Mouse (Mus musculus) monocyte, adult 2 months (primary cell): ENCODE data around the gene Trp53tg5.

Experiments used
- DNase-seq, 2 experiments: peaks; one replicate each; pipeline ENCODE4 v3.0.0; 2022; ENCODE audit warnings: low spot score in 2 of 2, low read depth in 1 of 2

Gene Trp53tg5

DNA sequence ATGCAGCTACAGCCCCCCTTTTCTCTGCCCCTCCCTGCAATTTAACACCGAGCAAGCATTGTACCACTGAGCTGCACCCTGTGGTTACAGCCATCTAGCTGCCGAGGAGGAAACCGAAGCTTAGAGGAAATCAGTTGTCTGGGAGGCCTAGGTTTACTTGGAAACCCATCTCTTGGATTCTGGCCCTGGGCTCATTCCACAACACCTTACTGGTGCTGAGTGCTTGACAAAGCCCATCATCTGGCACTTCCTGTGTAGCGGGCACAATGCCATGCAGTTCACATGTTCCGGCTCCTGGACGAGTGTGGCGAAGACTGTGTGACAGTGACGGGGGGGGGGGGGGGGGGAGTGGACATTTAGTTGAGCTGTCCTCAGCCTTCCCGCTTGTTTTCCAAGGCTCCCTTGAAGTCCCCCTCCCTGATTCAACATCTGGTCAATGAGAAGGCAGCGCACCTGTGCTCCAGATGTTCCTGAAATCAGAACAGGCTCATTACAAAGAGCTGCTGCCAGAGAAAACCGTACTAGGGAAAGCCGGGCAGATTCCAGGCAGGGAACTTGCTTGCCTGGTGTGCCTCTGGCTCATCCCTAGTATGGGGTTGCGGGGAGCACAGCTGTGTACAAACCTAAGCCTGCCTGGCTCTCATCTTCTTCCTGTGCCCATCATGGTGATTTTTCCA, 21.4 kb downstream of the Trp53tg5 start:
- DNase-seq: no peak

DNA sequence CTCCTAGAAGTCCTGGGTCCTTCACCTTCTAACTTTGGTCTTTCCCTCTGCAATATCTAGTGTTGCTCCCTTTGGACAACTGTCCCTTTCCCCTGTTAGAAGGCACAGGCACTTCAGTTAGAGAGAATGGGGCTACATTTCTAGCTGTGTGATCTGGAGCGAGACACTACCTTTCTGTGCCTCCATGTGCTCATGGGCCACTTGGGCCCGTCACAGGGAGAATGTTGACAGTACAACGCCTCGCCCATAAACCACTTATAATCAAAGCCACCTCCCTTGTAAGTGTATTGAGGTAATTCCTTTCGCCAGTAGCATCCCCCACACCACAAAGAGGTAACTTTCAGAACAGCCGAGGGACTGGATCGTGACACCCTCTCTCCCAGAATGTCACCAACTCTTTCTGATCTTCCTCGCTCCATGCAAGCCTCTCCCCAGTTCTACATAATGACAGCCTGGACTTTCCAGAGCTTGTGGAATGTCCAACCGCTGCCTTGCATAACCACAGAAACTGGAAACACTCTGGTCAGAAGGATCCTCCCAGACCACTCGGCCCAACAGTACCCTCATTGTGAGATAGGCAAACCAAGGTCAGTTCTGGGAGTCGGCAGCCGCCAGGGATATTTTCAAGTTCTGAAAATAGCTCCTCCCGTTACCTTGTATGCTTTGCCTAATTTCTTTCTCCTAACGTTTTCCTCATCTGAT, 24.0 kb downstream of the Trp53tg5 start:
- no peak for DNase-seq

DNA sequence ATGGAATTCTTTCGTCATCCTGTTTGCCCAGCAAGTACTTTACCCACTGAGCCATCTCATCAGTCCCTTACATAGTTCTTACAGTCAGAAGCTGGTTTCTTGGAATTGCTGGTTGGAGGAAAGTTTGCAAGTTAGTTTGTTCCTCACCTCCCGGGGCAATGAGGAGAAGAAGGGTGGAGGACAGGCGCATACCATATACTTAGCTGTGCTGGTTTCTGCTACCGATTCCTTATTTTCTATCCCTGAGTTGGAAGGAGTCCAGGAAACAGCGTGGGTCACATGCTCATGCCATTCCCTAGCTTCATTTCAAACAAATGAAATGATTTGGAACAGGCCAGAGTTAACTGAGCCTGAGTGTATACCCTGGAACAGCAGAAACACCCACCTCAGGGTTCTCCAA, 24.6 kb downstream of the Trp53tg5 start:
- DNase-seq: no peak

- DNase-seq: no peak
These were observed 25.4 kb downstream of the Trp53tg5 start for GRCm38 (mm10) chr2:164448140-164448539.

- no peak for DNase-seq
These were observed 27.4 kb downstream of the Trp53tg5 start for GRCm38 (mm10) chr2:164446086-164446469.

- DNase-seq: no peak
These were observed 28.0 kb downstream of the Trp53tg5 start for GRCm38 (mm10) chr2:164445399-164446085.

DNA sequence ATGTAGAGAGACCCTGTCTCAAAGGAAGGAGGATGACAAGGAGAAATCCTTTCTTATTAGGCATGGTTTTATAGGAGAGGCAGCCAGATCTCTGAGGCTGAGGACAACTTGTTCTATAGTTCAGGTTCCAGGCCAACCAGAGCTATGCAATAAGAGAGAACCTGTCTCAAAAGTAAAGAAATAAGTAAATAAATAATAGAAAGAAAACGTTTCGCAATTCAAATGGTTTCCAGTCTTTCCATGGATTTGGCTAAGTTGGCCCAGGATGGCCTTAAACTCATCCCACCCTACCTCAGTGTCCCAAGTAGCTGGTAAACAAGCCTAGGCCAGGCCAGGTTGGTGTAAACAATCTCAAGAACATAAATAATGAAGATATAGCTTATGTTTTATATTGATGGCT, 28.8 kb downstream of the Trp53tg5 start:
- no peak for DNase-seq

DNA sequence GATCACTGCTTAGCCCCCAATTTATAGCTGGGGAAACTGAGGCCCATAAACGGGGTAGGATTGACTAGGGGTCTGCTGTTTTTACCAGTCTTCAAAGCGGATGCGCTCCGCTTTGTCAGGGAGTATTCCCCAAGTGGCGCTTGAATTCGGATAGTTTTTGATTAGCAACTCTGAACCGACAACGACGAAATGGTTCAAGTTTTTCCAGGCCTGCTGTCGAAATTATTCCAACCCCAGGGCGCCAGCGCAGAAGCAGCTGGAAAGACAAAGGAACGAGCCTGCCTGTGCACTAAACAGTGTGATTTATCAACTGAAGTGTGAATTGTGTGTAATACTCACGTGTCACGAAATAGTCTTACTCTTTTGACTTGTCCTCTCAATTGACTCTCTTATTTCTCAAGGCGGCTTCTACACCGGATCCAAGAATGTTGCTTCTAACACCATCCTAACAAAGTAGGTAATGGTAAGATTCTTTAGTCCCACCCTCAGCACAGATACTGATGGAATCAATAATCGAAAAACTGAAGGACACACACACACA, 30.0 kb downstream of the Trp53tg5 start, which contains the start of gene Sdc4:
TSS of gene Sdc4 (minus strand) at position 428 of the 541 bp plus-strand sequence.
- no peak for DNase-seq

DNA sequence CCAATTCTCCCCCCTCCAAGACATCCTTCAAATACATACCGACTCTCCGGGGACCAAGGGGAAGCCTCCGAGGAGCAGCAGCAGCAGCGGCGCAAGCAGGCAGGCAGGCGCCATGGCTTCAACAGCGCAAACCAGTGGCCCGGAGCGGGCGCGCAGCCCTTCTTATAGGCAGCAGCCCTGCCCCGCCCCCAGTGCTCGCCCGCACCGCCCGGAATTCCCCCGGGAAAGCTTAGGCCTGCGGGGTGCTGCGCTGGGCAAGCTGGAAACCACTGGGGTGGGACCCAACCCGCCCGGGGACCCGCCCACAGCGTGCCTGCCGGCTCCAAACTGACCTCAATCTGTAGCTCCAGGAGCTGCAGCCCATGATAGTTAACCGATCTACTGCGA, 30.5 kb downstream of the Trp53tg5 start:
- peak in 1 of 2 experiments; percentile 33 for DNase-seq

- no peak for DNase-seq
These were observed 31.0 kb downstream of the Trp53tg5 start for GRCm38 (mm10) chr2:164442315-164443050.

DNA sequence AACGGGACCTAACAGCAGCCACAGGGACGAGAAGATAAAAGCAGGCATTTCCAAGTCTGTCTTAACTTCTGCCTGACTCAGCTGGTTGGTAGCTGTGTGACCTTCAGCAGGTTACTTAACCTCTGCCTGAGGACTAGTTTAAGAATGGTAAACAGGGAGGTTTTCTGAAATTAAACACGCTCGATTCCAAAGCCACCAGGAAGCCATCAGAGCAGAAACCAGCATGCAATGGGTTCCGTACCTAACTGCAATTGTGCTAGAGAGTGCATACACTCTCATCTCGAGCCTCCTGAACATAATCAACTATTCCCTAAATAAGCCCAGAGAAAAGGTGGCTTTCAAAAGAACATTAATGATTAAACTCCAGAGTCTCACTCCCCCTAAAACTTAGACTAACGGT, 31.8 kb downstream of the Trp53tg5 start:
- no peak for DNase-seq

GRCm38 (mm10) chr2:164441155-164441554, 32.4 kb downstream of the Trp53tg5 start:
- peak in 1 of 2 experiments; percentile 17 for DNase-seq

- no peak for DNase-seq
These were observed 33.2 kb downstream of the Trp53tg5 start for GRCm38 (mm10) chr2:164440314-164440713.

DNA sequence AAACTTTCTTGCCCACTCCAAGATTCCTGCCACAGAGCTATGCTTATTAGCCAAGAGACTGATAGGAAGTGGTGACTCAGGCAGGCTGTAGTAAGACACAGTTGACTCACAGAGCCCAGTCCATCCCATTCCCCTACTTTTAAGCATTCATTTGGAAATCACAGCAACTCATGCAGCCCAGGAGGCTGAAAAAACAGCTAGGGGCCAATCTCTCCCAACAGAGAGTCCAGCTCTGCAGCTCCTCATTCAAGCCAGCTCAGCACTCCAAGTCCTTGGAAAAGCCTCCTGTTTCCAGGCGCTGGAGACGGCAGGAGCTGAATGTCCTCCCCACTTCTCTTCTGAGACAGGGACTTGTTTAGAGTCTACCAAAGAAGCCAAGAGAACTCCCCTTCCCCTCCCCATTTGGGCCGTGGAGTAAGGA, 34.5 kb downstream of the Trp53tg5 start:
- no peak for DNase-seq

- DNase-seq: no peak
These were observed 35.3 kb downstream of the Trp53tg5 start for GRCm38 (mm10) chr2:164438257-164438656.

DNA sequence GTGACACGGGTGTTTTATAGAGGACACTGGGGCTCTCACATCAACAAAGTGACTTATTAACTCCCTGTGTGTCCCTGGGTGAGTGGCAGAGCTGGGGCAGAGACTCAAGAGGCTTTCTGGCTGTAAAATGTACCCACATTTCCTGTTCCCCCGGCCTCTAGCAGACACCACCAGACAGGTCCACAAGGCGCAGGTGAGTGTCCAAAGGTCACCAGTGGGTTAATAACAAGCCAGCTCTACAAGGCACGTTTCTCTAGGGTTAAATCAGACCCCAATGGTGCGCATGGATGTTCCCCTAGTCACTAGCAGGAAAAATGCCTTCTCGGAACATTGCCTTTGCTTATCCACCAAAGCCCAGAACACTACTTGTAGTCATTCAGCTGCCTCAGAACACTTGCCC, 35.8 kb downstream of the Trp53tg5 start:
- DNase-seq: no peak

- no peak for DNase-seq
These were observed 36.6 kb downstream of the Trp53tg5 start for GRCm38 (mm10) chr2:164436961-164437360.

GRCm38 (mm10) chr2:164436215-164436913, 37.2 kb downstream of the Trp53tg5 start:
- no peak for DNase-seq

GRCm38 (mm10) chr2:164435216-164436090, 38.1 kb downstream of the Trp53tg5 start:
- no peak for DNase-seq

GRCm38 (mm10) chr2:164434681-164435080, 38.8 kb downstream of the Trp53tg5 start:
- no peak for DNase-seq
